Mouse (Mus musculus) adrenal gland, adult 18-20 months (tissue): ENCODE results near the gene Olfr1496. TPM values are rescaled to one million over a fixed set of nuclear protein-coding genes. Genes with fewer than 3 reads are reported as not detected.
"Not testable (repeated sequence)": the region's sequence is repeated elsewhere in the genome, so short reads cannot be mapped to it uniquely, and the experiment has no call there.

Source experiments
- DNase-seq, 2 experiments: peaks; one replicate each; pipeline ENCODE4 v3.0.0; 2021 to 2022; ENCODE audit warnings: low spot score in 2 of 2
- long read RNA-seq, 2 experiments: library from polyadenylated mRNA; stranded (forward); transcript quantifications; one replicate each; pipeline ENCODE4 v2.0.0; 2021
- total RNA-seq, 2 experiments: library from RNA; stranded (reverse); gene quantifications; 1 replicate in 1 of 2; 2 replicates in 1 of 2; pipeline ENCODE4 v1.2.3; 2021

Olfr1496 gene
- not detected for total RNA-seq
- long read RNA-seq, experiment 1 = 0 reads
- long read RNA-seq, experiment 2 = 0 reads

GRCm38 (mm10) chr19:13777578-13777977, at the start of gene Olfr1496:
Gene Olfr1496 (plus strand): TSS chr19:13777878.
- no peak for DNase-seq

- DNase-seq = no peak
These were observed 38.2 kb upstream of the Olfr1496 start, which contains the start of gene Olfr1494 for GRCm38 (mm10) chr19:13739428-13739827. Gene Olfr1494 (plus strand): TSS chr19:13739728.

GRCm38 (mm10) chr19:13749366-13749765, 28.3 kb upstream of the Olfr1496 start:
- no peak for DNase-seq

- no peak for DNase-seq
These were observed 13.4 kb upstream of the Olfr1496 start, which contains the start of gene Olfr1495 for GRCm38 (mm10) chr19:13764306-13764705. Gene Olfr1495 (plus strand): TSS chr19:13764606.

GRCm38 (mm10) chr19:13768565-13769276, 9.0 kb upstream of the Olfr1496 start:
- DNase-seq = no peak

DNA sequence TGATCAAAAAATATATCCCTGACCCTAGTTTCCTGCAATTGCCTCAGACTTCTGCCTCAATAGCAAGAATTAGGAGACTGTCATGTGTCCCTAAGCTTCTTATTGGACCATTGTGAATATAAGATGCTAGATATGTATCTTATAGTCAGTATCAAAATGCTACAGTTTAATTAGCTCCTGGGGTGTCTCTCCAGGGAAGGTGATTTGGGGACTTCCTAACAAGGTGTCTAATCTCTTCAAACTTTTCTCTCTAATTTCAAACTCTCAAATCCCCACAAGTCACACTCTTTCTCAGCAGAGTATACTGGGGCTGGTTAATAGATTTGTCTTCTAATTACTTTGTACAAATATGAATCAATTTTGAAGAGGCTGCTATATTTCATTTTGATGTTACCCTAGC, 20.4 kb downstream of the Olfr1496 start, which contains the start of gene Olfr1497:
Gene Olfr1497, minus strand, starts transcription at position 101 of the 400 bp plus-strand sequence.
- DNase-seq = no peak

- DNase-seq = not testable (repeated sequence)
These were observed 27.8 kb downstream of the Olfr1496 start for GRCm38 (mm10) chr19:13805486-13805885.

- no peak for DNase-seq
These were observed 35.1 kb downstream of the Olfr1496 start for GRCm38 (mm10) chr19:13812823-13813222.

DNA sequence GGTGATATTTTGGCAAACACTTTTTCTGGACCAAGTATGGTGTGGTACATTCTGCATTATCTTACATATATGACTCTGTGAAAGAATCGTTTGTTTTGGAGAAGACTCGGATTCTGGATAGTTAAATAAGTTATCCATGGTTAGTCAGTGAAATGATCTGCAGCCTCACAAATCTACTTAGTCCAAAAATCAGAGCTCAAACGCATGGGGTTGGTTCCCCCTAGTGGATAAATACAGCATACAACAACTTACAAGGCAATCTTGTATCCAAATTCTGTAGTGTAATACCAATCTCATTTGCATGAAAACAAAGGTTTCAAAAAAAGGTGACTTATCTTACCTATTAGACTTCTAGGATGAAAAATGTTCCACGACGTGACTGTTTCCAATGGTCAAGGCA, 41.1 kb downstream of the Olfr1496 start:
- no peak for DNase-seq

DNA sequence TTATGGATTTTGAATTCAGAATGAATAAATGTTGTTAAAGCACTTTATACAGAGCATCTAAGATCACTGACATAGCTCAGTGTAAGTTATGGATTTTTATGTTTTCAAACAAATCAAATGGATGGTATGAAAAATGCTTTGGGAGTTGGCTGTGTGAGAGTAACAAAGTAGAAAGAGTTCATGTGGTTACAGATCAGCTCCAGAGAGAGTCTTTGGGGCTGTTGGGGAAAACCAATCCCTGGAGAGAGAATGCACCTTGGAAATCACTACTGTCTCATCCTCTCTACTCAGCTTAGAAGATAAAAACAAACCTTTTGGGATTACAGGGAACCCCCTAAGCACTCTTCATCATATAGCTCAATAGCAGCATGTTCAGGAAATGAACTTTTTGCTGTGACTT, 41.7 kb downstream of the Olfr1496 start, which contains the start of gene Olfr1499:
Gene Olfr1499, minus strand, starts transcription at position 101 of the 400 bp plus-strand sequence.
- no peak for DNase-seq

GRCm38 (mm10) chr19:13820847-13821246, 43.2 kb downstream of the Olfr1496 start:
- no peak for DNase-seq

GRCm38 (mm10) chr19:13828447-13828846, 50.8 kb downstream of the Olfr1496 start:
- DNase-seq = no peak

DNA sequence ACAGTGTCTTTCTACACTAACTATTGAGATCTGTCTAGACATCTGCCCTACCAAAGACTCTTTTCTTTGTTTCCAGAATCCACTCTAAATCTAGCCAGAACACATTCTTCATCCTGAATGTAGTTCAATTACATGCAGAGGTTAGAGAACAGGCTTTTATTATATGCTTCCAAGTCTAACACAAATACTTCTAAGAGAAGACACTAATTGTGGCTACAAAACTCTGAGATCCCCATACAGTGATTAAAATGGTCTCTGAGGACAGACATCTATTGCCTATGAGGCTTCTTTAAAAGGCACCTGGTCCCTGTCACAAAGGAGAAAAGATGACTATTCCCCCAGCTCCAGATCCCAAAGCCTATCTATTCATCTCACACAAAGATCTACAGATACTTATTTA, 52.7 kb downstream of the Olfr1496 start, which contains the start of gene Olfr1500:
Gene Olfr1500, minus strand, starts transcription at position 101 of the 400 bp plus-strand sequence.
- no peak for DNase-seq

Other genes with a start within 250 kb of the Olfr1496 start
- gene Olfr1480, start 250.0 kb upstream of the Olfr1496 start, total RNA-seq = not detected
- not detected for gene Olfr1484, start 194.4 kb upstream of the Olfr1496 start, total RNA-seq
- gene Olfr1487, start 160.5 kb upstream of the Olfr1496 start, total RNA-seq = not detected
- not detected for gene Olfr1489, start 146.3 kb upstream of the Olfr1496 start, total RNA-seq
- gene Olfr1490, start 126.8 kb upstream of the Olfr1496 start, total RNA-seq = not detected
- gene Olfr1491, start 80.6 kb upstream of the Olfr1496 start, total RNA-seq = not detected
- gene Olfr1493-ps1, start 54.6 kb upstream of the Olfr1496 start, total RNA-seq = not detected
- not detected for gene Olfr1494, start 38.1 kb upstream of the Olfr1496 start, total RNA-seq
- gene Olfr1495, start 13.3 kb upstream of the Olfr1496 start, total RNA-seq = not detected
- gene Olfr1497, start 20.3 kb downstream of the Olfr1496 start, total RNA-seq = not detected
- gene Olfr1499, start 41.6 kb downstream of the Olfr1496 start, total RNA-seq = not detected
- not detected for gene Olfr1500, start 52.6 kb downstream of the Olfr1496 start, total RNA-seq
- gene Olfr1501, start 72.8 kb downstream of the Olfr1496 start, total RNA-seq = not detected
- not detected for gene Olfr1502, start 83.9 kb downstream of the Olfr1496 start, total RNA-seq
- not detected for gene Olfr1504, start 120.0 kb downstream of the Olfr1496 start, total RNA-seq
- not detected for gene Olfr1505, start 135.7 kb downstream of the Olfr1496 start, total RNA-seq